Mouse (Mus musculus): ENCODE data around the gene Masp1. TPM values are rescaled to one million over a fixed set of nuclear protein-coding genes. Genes with fewer than 3 reads are reported as not detected.
A peak's percentile ranks its signal among the peaks of the same experiment; 100 is the strongest.

Gene Masp1
- total RNA-seq, 2 experiments from 2014 or later, result 7.7 to 18.7 TPM

- Histone ChIP-seq H3K4me3 (no peak overlapping the region), H3K27ac (no peak overlapping the region)
- TF ChIP-seq CTCF (IDR thresholded peaks at IDR 0.05), result no peak
- intact Hi-C loops (cut with DNase I), result no loop called here
- no peak for DNase-seq
These were observed 40.6 kb downstream of the Masp1 start for GRCm38 (mm10) chr16:23479872-23480603.

- no peak for TF ChIP-seq CTCF (IDR thresholded peaks at IDR 0.05)
These were observed 44.0 kb downstream of the Masp1 start for GRCm38 (mm10) chr16:23476598-23476997.

GRCm38 (mm10) chr16:23475651-23476050, 45.0 kb downstream of the Masp1 start:
- DNase-seq, result no peak
- TF ChIP-seq CTCF (IDR thresholded peaks at IDR 0.05), result no peak
- intact Hi-C loops (cut with DNase I), result no loop called here

More at GRCm38 (mm10) chr16:23476598-23476997, 44.0 kb downstream of the Masp1 start:
- intact Hi-C loops (cut with DNase I), result no loop called here
- H3K4me3 ChIP-seq, result no peak overlapping the region
- H3K27ac ChIP-seq, result no peak overlapping the region
- no peak for DNase-seq

GRCm38 (mm10) chr16:23472046-23472445, 48.6 kb downstream of the Masp1 start:
- DNase-seq, result no peak

More at GRCm38 (mm10) chr16:23475651-23476050, 45.0 kb downstream of the Masp1 start:
- no peak overlapping the region for H3K4me3 ChIP-seq
- H3K27ac ChIP-seq, result no peak overlapping the region

GRCm38 (mm10) chr16:23471551-23471950, 49.1 kb downstream of the Masp1 start:
- intact Hi-C loops (cut with DNase I), result no loop called here
- Histone ChIP-seq H3K27ac (no peak overlapping the region), H3K4me3 (no peak overlapping the region)
- no peak for TF ChIP-seq CTCF (IDR thresholded peaks at IDR 0.05)
- DNase-seq, result no peak

More at GRCm38 (mm10) chr16:23472046-23472445, 48.6 kb downstream of the Masp1 start:
- Histone ChIP-seq H3K27ac (no peak overlapping the region), H3K4me3 (no peak overlapping the region)
- intact Hi-C loops (cut with DNase I), result no loop called here
- no peak for TF ChIP-seq CTCF (IDR thresholded peaks at IDR 0.05)

- Histone ChIP-seq H3K27ac (no peak overlapping the region), H3K4me3 (no peak overlapping the region)
- DNase-seq, result no peak
- intact Hi-C loops (cut with DNase I), result no loop called here
- TF ChIP-seq CTCF (IDR thresholded peaks at IDR 0.05), result no peak
These were observed 56.8 kb downstream of the Masp1 start for GRCm38 (mm10) chr16:23463671-23464347.

GRCm38 (mm10) chr16:23458906-23459588, 61.6 kb downstream of the Masp1 start:
- no peak overlapping the region for H3K4me3 ChIP-seq
- intact Hi-C loops (cut with DNase I), result no loop called here
- DNase-seq, result no peak
- H3K27ac ChIP-seq, result no peak overlapping the region
- no peak for TF ChIP-seq CTCF (IDR thresholded peaks at IDR 0.05)

- no peak for DNase-seq
- no peak overlapping the region for H3K4me3 ChIP-seq
- H3K27ac ChIP-seq, result no peak overlapping the region
- no peak for TF ChIP-seq CTCF (IDR thresholded peaks at IDR 0.05)
- intact Hi-C loops (cut with DNase I), result no loop called here
These were observed 63.3 kb downstream of the Masp1 start for GRCm38 (mm10) chr16:23457338-23457737.

- DNase-seq, result peak; percentile 28
- Histone ChIP-seq H3K4me3 (no peak overlapping the region), H3K27ac (no peak overlapping the region)
- TF ChIP-seq CTCF (IDR thresholded peaks at IDR 0.05), result no peak
- intact Hi-C loops (cut with DNase I), result no loop called here
These were observed 64.1 kb downstream of the Masp1 start for GRCm38 (mm10) chr16:23456534-23456933.

- TF ChIP-seq CTCF (IDR thresholded peaks at IDR 0.05), result no peak
- intact Hi-C loops (cut with DNase I), result loop anchor here (5.0 kb wide), 1 partner anchor 498 kb away; no protein-coding TSS in a partner anchor
- H3K4me3 ChIP-seq, result no peak overlapping the region
- no peak overlapping the region for H3K27ac ChIP-seq
- DNase-seq, result no peak
These were observed 66.2 kb downstream of the Masp1 start for GRCm38 (mm10) chr16:23454376-23454775.

GRCm38 (mm10) chr16:23452476-23452875, 68.1 kb downstream of the Masp1 start:
- no peak overlapping the region for H3K27ac ChIP-seq
- peak; percentile 39 for DNase-seq
- intact Hi-C loops (cut with DNase I), result loop anchor here (1.0 to 5.0 kb wide), 3 partner anchors 100 to 500 kb away; no protein-coding TSS in a partner anchor
- TF ChIP-seq CTCF (IDR thresholded peaks at IDR 0.05), result peak; percentile 83
- H3K4me3 ChIP-seq, result no peak overlapping the region

GRCm38 (mm10) chr16:23450816-23451215, 69.8 kb downstream of the Masp1 start:
- Histone ChIP-seq H3K27ac (no peak overlapping the region), H3K4me3 (no peak overlapping the region)
- DNase-seq, result no peak
- TF ChIP-seq CTCF (IDR thresholded peaks at IDR 0.05), result no peak
- intact Hi-C loops (cut with DNase I), result loop anchor here (5.0 kb wide), 1 partner anchor 501 kb away; no protein-coding TSS in a partner anchor

- intact Hi-C loops (cut with DNase I), result loop anchor here (5.0 kb wide), 1 partner anchor 502 kb away; no protein-coding TSS in a partner anchor
- DNase-seq, result no peak
- no peak overlapping the region for H3K27ac ChIP-seq
- H3K4me3 ChIP-seq, result no peak overlapping the region
- TF ChIP-seq CTCF (IDR thresholded peaks at IDR 0.05), result no peak
These were observed 70.7 kb downstream of the Masp1 start for GRCm38 (mm10) chr16:23449946-23450345.

Data from gastrocnemius, adult 2 months (tissue).